In the genomic region with DNA sequence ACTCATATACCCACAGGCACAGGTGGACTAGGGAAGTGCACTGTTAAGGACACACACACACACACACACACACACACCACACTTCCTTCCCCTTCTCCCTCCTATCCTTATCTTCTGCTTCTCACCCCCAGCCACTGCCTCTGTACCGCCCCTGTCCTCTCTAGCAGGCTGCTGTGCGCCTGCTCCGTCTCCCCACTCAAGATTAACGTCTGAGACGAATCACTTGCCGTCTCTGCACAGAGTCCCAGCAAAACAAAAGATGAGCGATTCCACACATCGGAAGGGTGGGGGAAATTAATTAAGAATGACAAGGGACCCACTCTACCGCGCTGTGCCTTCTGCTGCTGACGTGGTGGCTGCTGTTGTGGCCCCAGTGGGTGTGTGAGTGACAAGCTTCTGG, we compare ENCODE assay signal across 14 mouse cellular contexts.
DNase-seq lines count a peak whose midpoint lies in the region; ATAC-seq lines count a peak whose summit lies in the region.
"Had no signal": no experiment of that assay in that cellular context is flagged by ENCODE, and none has a peak within 500 bp of the region (broad histone marks: within the 10 kb centered on the region; RNA-seq: fewer than 3 reads in every experiment).

No protein-coding gene starts in this region.

- H3K4me2 ChIP-seq in forebrain, embryonic 11.5 days (ENCODE audit: low read depth, low read length, severe bottlenecking): no peak overlapping the region
- H3K4me2 ChIP-seq in hindbrain, embryonic 13.5 days: no peak overlapping the region
- no peak overlapping the region for H3K4me2 ChIP-seq in neural tube, embryonic 13.5 days

- peaks cover 32% of the 10 kb centered on the region for H3K27me3 ChIP-seq in forebrain, embryonic 10.5 days (ENCODE audit: poor library complexity, severe bottlenecking)
- H3K27me3 ChIP-seq in forebrain, embryonic 11.5 days (ENCODE audit: control insufficient read depth, insufficient read depth, low read length): 0 out of 2 replicates have a peak, but pooled peaks cover 2% of the 10 kb centered on the region
- H3K27me3 ChIP-seq in embryonic facial prominence, embryonic 10.5 days (replicated peaks; ENCODE audit: low read depth, poor library complexity, severe bottlenecking): peaks cover 43% of the 10 kb centered on the region
- H3K27me3 ChIP-seq in hindbrain, embryonic 13.5 days: peaks cover 15% of the 10 kb centered on the region
- peaks cover 4% of the 10 kb centered on the region; the same call in 1 of the 2 replicates for H3K27me3 ChIP-seq in neural tube, embryonic 13.5 days

- H3K4me3 ChIP-seq in forebrain, embryonic 10.5 days: no peak overlapping the region
- no peak overlapping the region for H3K4me3 ChIP-seq in forebrain, embryonic 11.5 days (ENCODE audit: low read depth, low read length)
- no peak overlapping the region for H3K4me3 ChIP-seq in embryonic facial prominence, embryonic 10.5 days
- H3K4me3 ChIP-seq in hindbrain, embryonic 13.5 days: no peak overlapping the region
- no peak overlapping the region for H3K4me3 ChIP-seq in neural tube, embryonic 13.5 days

- no peaks in the 10 kb centered on the region for H3K9me3 ChIP-seq in forebrain, embryonic 10.5 days
- no peaks in the 10 kb centered on the region for H3K9me3 ChIP-seq in forebrain, embryonic 11.5 days (ENCODE audit: control insufficient read depth, low read length)
- H3K9me3 ChIP-seq in embryonic facial prominence, embryonic 10.5 days: no peaks in the 10 kb centered on the region
- no peaks in the 10 kb centered on the region for H3K9me3 ChIP-seq in hindbrain, embryonic 13.5 days
- H3K9me3 ChIP-seq in neural tube, embryonic 13.5 days: no peaks in the 10 kb centered on the region

- peaks cover 10% of the 10 kb centered on the region; the same call in 1 of the 2 replicates for H3K36me3 ChIP-seq in forebrain, embryonic 10.5 days (replicated peaks)
- H3K36me3 ChIP-seq in forebrain, embryonic 11.5 days (ENCODE audit: control insufficient read depth, insufficient read depth, low read length): no peaks in the 10 kb centered on the region
- no peaks in the 10 kb centered on the region for H3K36me3 ChIP-seq in embryonic facial prominence, embryonic 10.5 days (replicated peaks)
- H3K36me3 ChIP-seq in hindbrain, embryonic 13.5 days: no peaks in the 10 kb centered on the region
- H3K36me3 ChIP-seq in neural tube, embryonic 13.5 days: no peaks in the 10 kb centered on the region

- WGBS in forebrain, embryonic 10.5 days: 65% methylated on average over 11 of the region's 11 CpGs
- 44% methylated on average over 11 of the region's 11 CpGs for WGBS in forebrain, embryonic 11.5 days
- 61% methylated on average over 11 of the region's 11 CpGs for WGBS in embryonic facial prominence, embryonic 10.5 days
- 21% methylated on average over 11 of the region's 11 CpGs for WGBS in hindbrain, embryonic 13.5 days
- WGBS in neural tube, embryonic 13.5 days: 20% methylated on average over 11 of the region's 11 CpGs

- no peak overlapping the region for H3K9ac ChIP-seq in forebrain, embryonic 11.5 days (ENCODE audit: low read length)
- no peak overlapping the region for H3K9ac ChIP-seq in hindbrain, embryonic 13.5 days
- no peak overlapping the region for H3K9ac ChIP-seq in neural tube, embryonic 13.5 days

- peaks cover 60% of the 10 kb centered on the region for H3K4me1 ChIP-seq in forebrain, embryonic 10.5 days
- peaks cover 18% of the 10 kb centered on the region for H3K4me1 ChIP-seq in forebrain, embryonic 11.5 days (replicated peaks; ENCODE audit: control insufficient read depth, insufficient read depth, low read length)
- H3K4me1 ChIP-seq in embryonic facial prominence, embryonic 10.5 days: peaks cover 55% of the 10 kb centered on the region
- H3K4me1 ChIP-seq in hindbrain, embryonic 13.5 days (replicated peaks): peaks cover 61% of the 10 kb centered on the region
- peaks cover 64% of the 10 kb centered on the region for H3K4me1 ChIP-seq in neural tube, embryonic 13.5 days (replicated peaks)

- DNase-seq in forebrain, embryonic 10.5 days (ENCODE audit: extremely low spot score, low spot score): no peak
- DNase-seq in forebrain, embryonic 11.5 days (ENCODE audit: low spot score): no peak
- DNase-seq in embryonic facial prominence, embryonic 10.5 days (ENCODE audit: low spot score): no peak
- DNase-seq in urinary bladder, postnatal 4 days (ENCODE audit: low spot score in 2 of 2): no peak
- no peak for DNase-seq in embryo, embryonic 10.5 days (ENCODE audit: low spot score)
- no peak for DNase-seq in T-cell, adult 2 months (ENCODE audit: low spot score)
- DNase-seq: cerebellum, adult 8-10 months; kidney, adult 11 months; kidney, postnatal 25 days; lung, postnatal 4 days; right cerebral cortex, adult 18-20 months; spleen, adult 18-20 months had no signal

- ATAC-seq in forebrain, embryonic 11.5 days (replicated peaks; ENCODE audit: low FRiP score): no peak
- peak; percentile 14; the same call in 1 of the 2 replicates for ATAC-seq in hindbrain, embryonic 13.5 days (ENCODE audit: low FRiP score)
- peak; percentile 30; the same call in 1 of the 2 replicates for ATAC-seq in neural tube, embryonic 13.5 days (ENCODE audit: low read depth)

- H3K27ac ChIP-seq in forebrain, embryonic 10.5 days: peak overlapping the region; percentile 31
- no peak overlapping the region for H3K27ac ChIP-seq in forebrain, embryonic 11.5 days (ENCODE audit: low read depth, low read length)
- peak overlapping the region; percentile 36; the same call in 1 of the 2 replicates for H3K27ac ChIP-seq in embryonic facial prominence, embryonic 10.5 days (replicated peaks)
- H3K27ac ChIP-seq in hindbrain, embryonic 13.5 days: peak overlapping the region; percentile 44; the same call in 1 of the 2 replicates
- no peak overlapping the region for H3K27ac ChIP-seq in neural tube, embryonic 13.5 days (replicated peaks)

Comparison
In these comparisons a context has a peak if more than half of its experiments do, and no peak if none do; other contexts are left out.
1. H3K27ac ChIP-seq: peak in forebrain, embryonic 10.5 days (single experiment), embryonic facial prominence, embryonic 10.5 days (single experiment) and hindbrain, embryonic 13.5 days (single experiment); none in forebrain, embryonic 11.5 days (single experiment) and neural tube, embryonic 13.5 days (single experiment).